Mouse (Mus musculus) layer of hippocampus, adult 9-10 months (tissue): ENCODE data around the gene Cnnm3.

Source experiments
- DNase-seq: peaks from one replicate; pipeline ENCODE4 v3.0.0; 2022; ENCODE audit warnings: low spot score

The Cnnm3 gene

DNA sequence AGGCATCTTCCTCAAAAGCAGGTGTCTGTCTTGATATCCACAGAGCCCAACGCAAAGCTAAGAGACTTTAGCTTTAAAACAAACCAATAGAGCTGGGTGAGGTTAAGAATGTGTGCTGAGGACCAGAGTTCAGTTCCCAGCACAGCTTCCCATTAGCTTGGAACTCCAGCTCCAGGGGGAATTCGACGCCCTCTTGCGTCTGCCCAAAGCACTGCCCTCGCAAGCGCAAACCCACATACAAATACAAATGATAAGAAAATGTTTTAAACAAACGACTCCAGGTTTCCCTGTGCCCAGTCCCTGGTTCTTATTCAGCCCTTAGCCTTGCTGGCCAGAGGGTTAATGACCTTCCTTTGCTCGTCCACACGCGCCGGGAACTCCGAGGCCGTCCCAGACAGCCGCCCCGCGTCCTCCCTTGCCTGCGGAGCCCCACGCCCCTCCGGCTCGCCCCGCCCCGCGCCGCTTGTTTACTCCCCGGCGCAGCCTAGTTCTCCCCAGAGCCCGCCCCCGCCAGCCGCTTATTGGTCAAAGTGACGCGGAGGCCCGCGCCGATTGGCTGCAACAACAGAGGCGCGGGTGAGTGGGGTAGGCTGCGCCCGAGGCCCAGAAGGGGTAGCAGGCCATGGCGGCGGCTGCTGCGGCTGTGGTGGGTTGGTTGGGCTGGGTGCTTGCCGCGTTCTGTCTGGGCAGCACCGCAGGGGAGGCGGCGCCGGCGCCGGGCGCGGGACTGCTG lies at the start of gene Cnnm3:
Cnnm3 (plus strand) TSS at position 579 of the 733 bp plus-strand sequence.
- DNase-seq, result peak; percentile 96

DNA sequence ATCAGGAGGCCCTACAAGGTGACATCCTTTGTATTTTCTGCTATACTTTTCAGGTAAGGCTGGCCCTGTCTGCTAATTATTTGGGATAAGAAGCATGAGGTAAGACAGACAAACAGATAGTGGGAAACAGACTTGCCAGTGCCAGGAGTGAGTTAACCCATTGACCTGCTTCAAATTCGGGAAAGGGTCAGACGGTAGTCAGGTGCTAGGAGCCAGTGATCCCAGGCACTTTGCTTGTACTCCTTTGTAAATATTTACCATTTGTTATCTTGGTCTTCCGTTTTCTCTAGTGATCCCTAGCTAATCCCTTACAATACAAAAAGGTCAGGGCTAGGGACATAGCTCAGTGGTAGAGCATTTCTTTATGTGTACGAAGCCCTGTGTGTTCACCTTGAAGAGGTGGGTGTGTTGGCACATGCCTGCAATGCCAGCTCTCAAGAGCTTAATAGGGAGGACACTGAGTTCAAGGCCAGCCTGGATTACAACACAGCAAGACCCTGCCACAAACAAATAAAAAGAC lies 46.0 kb upstream of the Cnnm3 start:
- no peak for DNase-seq

DNA sequence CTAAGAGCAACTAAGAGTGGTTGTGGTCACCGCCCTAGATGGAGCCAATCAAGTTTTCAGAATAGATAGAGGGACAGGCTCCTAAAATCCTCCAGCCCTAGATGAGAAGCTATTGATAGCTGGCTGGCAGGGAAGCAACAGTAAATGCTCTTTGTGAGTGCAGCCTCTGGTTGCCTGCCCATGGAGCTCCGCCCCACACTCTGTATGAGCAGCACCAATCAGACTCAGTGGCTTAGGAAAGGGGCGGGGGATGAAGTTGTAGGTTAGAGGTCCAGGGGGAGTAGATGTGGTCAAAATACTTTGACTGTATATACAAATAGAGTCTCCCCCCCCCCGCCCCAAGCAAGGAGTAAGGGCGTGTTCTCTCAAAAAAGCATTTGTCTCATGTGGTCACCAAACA lies 44.2 kb upstream of the Cnnm3 start:
- DNase-seq, result no peak

DNA sequence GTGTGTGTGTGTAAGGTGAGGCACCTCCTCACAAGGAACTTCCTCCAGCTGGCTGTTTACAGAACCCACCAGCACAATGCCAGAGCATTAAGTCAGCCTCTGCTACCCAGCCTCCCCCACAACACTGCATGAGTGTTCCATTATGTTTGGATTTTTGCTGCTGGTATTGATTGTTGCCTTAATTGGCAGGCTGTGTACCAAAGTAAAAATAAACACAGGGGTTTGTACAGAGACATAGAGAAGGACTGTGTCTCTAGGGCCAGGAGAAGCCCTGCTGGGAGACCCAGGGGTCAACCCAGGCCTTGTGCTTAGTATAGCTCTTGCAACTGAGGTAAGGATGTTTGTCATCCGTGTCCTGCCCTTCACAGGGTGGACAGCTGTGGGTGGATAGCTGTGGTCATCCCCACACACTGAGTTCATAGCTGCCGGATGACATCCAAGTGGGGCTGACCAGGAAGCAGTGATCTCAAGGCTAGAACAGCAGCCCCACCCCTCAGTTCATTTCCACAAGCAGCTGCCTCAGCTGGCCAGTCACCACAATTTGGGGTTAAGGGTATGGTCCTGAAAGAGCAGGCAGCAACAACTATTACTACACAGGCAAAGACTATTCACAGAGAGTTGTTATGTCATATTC lies 41.7 kb upstream of the Cnnm3 start:
- DNase-seq, result no peak

DNA sequence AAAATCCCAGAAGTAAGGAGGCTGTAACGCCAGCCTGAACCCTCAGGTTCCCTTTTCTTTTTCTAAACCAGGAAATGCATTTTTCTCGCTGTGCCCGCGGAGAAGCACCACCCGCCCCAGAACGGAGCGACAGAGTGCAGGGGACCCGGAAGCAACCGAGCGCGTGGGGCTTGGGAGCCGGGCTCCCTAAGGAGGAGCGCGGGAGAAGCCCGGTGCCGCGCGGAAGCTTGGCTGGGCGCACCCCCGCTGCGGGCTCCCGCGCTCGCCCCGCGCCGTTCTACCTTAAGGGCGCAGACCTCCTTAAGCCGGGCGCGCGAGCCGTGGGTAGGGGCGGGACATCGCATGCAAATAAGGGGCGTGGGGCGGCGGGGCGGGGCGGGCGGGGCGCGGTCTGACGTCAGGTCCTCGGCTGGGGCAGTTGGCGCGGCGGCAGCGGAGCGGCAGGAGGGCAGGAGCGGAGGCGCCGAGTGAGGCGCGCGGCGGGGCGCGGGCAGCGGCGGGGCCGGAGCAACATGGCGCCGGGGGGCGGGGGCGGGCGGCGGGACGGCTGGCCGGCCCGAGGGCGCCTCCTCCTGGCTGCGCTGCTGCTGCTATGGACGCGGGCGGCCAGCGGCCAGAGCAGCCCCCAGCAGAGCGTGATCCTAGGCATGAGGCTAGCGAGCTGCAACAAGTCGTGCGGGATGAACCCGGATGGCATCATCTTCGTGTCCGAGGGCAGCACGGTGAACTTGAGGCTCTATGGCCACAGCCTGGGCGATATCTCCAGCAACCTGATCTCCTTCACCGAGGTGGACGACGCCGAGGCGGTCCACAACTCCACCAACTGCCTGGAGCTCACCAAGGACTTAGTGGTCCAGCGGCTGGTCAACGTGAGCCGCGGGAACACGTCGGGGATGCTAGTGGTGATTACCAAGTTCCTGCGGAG lies 40.2 kb upstream of the Cnnm3 start, which contains the start of gene Cnnm4:
Cnnm4 (plus strand) TSS at position 440 of the 925 bp plus-strand sequence.
- peak; percentile 50 for DNase-seq

DNA sequence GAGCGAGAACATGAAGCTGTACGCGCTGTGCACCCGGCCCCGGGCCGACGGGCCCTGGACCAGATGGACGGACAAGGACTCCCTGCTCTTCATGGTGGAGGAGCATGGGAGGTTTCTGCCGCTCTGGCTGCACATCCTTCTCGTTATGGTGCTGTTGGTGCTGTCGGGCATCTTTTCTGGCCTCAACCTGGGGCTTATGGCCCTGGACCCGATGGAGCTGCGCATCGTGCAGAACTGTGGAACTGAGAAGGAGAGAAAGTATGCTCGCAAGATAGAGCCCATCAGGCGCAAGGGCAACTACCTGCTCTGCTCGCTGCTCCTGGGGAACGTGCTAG lies 39.6 kb upstream of the Cnnm3 start:
- DNase-seq, result no peak

DNA sequence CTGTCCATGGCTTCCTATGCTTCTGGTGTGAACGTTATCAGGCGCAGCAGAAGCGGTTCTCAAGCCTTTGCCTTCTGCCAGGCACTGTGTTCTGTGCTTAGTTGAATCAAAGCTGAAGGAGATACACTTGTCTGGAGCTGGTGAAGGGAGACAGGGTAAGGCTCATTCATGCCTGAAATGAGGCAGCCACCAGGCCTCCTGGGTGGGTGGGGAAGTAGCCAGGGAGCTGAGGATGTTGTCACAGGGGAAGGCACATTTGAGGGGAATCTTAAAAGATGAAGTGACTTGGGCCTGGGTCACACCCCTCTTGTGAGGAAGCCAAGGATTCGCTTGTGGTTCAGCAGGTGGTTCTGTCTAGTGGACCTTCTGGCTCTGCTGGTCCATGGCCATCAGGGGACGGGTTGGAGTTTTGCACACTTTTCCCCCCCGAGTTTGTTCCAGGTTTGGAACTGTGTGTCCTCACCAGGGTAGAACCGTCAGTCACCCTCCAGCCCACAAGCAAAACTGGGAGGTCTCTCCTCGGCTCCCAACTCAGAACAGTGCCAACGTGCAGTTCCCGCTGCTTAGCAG lies 38.4 kb upstream of the Cnnm3 start:
- no peak for DNase-seq

DNA sequence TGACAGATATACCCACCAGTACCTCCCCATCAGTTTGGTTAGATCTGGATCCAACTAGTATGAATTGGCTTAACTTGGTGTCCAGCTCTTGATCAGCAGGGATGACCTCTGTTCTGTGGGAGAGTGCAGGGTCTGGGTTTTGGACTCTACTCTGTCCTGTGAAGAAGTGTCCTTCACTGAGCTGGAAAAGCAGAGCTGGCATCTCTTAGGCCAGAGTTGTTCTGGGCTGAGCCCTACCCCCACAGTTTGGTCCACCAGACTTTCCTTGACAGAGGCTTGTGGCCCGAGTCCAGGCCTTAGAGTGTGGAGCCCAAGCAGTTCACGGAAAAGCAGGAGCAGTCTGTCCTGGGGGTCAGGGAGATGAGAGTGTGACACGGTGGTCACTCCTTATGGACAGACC lies 37.0 kb upstream of the Cnnm3 start:
- no peak for DNase-seq

DNA sequence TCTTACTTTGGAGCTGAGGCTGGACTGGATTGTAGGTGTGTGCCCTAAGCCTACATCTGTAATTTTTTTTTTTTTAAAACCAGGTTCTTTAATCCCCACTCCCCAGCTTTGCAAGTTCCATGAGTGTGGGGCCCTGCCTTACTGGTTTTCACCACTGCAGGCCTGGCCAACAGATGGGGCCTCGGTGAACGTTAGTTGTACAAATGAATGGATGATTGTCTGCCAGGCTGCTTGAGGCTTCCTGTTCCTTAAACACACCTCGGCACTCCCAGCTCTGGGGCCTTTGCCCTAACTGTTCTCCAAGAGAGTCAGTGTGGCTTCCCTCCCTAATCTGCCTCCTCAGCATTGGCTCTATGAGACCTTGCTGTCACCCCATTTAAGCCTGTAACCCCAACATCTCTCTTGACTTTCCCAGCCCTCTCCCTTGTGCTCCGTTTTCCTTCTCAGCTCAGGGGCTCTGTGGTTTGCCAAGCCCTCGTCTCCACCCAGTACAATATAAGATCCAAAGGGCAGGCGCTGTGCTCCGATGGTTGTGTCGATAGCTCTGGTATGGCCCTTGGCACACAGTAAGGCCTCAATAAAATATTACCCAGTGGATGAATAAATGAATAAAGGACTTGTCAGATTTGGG lies 36.1 kb upstream of the Cnnm3 start:
- no peak for DNase-seq

DNA sequence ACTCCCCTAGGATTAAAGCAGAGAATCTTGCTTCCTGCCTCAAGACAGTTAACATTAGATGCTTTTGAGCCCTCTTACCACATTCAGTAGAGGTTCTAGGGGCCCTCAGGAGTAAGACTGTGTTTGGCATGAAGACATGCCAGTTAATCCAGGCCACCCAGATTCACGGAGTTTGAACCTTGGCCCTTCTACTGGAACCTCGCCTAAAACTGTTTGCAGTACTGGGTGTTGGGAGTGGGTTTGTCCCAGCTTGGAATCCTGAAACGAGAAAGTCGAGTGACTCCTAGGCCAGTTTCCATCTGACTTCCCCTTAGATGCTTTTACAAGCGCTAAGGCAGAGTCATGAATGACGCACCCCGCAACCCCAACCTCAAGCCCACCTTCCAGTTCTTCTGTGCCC lies 35.2 kb upstream of the Cnnm3 start:
- no peak for DNase-seq

DNA sequence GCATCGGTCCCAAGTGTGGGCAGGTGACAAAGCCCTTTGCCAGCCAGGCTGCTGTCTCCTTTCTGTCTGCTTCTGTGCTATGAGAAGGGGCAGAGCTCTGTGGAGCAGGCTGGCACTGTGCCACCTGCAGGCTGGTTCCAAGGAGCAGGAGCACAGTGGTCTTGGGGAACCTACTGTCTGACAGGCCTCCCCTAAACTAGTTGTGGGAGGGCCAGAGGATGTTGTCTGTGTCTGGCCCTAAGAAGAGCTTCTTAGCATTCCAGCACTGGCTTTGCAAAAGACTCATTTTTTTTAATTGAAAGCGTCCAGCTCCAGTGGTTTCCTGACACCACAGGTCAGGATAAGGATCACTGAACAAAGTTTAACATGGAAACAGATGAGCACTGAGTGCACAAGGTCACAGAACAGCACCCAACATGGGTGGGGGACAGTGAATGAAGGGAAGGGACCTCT lies 33.3 kb upstream of the Cnnm3 start:
- DNase-seq, result no peak

DNA sequence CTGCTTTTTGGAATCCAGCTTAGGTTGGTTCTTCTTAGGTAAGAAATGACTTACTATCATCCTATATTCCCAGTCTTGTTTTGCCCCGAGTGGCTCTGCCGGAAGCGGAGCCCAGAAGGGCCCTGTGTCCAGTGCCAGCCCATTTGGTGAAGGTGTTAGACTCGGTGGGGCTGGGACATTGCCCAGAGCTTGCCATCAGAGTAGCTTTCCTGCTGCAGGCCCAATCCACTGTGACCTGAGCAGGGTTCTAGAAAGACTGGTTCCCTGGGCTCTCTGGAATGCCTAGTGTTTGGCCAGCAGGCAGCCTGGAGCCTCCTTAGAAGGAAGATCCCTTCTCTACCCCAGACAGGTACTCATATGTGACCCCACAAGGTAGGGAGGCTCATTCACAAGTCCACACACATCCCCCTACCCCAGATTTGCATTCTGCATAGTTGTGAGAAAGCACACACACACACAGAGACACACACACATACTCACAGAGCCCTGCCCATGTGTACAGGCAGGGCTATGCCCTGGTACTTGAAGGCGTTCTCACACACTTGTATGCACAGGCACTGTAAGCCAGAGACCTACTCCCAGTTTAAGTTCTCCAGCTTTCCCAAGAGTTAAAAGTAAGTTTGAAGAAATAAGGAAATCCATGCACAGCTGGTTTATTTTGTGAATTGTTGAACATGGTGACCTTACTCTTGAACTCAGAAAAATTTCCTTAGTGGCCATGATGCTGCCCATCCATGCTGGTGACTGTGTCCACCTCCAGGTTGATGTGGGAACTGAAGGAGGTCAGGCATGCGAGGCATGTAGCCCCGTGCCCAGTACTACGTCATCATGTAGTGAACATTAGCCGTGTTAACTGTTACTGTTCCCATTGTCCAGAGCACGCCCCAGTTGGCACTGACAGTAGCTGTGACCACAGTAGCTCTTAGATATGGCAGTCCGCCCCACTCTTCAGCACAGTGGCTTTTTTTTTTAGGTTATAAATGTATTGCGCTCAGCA lies 31.5 kb upstream of the Cnnm3 start:
- no peak for DNase-seq

DNA sequence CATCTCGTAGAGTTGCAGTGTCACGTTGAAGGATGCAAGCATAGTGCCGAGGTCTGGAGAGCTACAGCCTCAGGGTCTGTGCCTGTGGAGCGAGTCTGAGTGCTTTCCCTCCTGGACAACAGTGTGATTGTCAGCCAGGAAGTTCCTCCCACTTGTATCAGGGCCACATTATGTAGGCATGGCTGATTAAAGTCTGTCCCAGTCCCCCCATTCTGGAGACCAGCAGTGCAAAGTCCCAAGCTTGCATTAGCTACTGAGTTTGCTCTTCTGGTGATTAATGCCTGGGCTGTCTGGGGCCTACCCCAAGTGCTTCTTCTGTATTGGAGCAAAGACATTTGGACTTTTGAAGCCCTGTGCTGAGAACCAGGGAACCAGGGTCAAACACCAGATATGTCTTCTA lies 27.8 kb upstream of the Cnnm3 start:
- no peak for DNase-seq

DNA sequence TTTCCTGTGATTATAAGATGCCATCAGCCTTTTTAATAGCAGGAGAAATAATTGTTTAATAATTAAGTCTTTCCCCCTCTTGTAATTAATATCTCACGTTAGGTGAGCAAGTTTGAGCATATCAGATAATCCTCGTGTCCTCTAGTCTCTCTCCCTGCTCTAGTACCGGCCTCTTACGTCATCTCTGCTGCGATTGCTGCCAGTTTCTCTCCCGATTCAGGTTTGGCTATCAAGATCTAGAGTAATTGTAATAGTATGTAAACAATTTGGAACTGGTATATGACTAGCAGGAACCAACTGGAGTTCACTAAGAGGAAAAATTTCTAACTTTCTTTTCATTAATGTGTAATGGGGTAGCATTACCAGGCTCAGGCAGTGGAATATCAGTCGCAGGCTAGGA lies 26.6 kb upstream of the Cnnm3 start:
- DNase-seq, result no peak

DNA sequence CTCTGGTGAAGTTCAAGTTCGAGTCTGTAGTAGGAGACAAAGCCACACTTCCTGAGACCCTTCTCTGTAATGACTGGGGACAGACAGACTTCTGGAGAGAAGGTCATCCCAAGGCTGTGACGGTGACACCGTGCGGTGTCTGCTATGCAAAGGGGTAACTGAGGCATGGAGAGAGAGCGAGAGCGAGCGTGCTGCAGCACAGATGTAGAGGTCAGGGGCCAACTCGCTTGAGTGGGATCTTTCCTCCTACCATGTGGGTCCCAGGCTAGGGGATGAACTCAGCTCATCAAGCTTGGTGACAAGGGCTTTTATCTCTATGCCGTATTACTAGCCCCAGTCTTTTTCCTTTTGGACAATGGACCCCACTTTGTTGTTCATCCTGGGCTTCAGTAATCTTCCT lies 24.6 kb upstream of the Cnnm3 start:
- no peak for DNase-seq

DNA sequence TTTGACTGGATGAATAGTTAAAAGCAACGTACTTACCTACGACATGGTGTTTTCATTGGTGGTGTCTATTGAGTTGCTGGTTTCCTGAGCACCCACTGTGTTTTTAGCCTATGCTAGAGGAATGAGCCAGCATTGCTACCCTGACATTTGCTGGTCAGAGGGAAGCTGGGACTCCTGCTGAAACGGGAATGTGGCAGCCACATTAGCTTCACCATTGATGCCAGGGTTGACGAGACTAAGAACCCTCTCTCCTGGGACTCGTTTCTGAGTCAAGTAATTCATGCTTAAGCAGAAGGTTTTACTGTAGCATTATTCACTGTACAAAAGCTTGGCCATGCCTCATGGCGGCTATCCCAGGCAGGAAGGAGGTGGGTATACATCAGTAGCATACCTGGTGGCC lies 22.0 kb upstream of the Cnnm3 start:
- no peak for DNase-seq

DNA sequence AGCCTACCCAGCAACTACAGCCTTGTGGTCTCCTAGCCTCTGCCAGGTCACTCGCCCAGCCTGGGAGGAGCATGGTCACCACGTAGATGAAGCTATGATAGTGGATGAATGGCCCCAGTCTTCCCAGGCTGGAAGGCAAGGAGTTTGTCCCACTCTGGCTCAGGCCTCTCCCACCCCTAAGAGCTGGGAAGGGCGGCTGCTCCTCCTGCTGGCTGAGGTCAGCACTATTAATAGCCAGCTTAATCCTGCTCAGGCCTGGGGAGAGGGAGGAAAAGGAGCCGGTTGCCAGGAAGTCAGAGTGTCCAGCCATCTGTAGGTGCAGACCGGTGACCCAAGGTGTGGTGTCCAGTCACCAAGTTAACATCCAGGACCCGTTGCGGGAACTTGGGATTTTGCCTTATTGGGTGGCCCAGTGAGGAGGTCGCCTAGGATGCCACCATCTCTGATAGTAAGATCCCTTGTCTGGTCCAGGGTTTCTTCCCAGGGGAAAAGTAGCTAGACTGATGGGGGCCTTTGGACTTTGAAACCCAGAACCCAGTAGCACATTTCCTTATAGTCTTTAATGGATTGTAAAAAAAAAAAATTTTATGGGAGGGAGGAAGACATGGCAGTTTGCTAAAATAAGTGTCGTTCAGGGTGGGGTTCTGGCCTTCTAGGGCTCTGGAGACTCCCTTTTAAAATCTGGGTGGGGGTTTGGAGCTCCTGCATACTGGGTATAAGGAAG lies 19.1 kb upstream of the Cnnm3 start:
- no peak for DNase-seq

DNA sequence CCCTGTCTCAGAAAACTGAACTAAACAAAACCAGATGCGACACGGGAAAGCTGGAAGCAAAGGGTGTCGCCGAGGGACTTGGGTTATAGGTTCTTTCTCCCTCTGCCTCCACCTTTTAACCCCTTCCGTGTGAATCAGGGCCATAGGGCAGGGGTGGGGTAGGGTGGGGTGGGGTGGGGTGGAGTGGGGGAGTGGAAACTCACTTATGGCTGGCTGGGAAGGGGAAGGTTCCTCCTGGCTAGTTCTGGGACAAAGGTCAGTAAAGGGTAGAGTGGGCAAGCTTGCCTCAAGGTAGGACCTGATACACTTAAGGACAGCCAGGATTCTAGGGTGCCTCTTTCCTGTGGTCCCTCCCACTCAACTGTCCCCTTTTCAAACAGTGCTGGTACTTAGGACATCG lies 18.4 kb upstream of the Cnnm3 start:
- DNase-seq, result no peak

DNA sequence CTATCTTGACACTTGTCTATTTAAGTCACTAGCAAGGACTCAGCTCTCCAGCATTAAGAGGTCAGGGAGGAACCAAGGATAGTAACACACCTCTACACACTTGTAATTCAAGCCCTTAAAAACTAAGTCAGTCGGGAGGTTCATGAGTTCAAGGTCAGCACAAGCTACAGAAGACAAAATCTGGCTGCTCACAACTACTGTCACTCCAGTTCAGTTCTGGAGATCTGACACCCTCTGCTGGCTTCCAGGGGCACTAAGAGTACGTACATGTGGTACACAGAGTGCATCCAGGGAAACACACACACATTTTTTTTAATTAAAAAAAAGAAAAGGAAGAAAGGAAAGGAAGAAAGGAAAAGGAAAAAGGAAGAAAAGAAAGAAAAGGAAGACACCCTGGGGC lies 14.9 kb upstream of the Cnnm3 start:
- no peak for DNase-seq

DNA sequence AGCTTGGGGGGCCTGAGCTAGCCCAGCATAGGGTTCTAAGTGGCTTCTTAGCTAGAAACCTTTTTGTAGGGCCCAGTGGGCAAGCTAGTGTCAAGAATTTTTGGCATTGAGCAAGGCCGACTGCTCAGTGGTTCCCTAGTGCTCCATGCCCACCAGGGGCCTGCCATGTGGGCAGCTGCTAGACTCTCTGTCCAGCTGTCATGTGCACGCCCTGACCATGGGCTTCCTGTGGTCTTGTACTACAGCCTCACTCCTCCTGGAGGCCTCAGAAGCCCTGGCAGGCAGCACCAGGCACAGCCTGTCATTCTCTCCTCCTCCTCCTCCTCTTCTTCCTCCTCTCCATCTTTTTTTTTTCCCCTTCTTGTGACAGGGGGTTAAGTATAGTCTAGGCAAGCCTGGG lies 14.4 kb upstream of the Cnnm3 start:
- DNase-seq, result no peak
